28 mouse cellular contexts compared by ENCODE assay signal in genomic region chr13:97698317-97698716, GRCm38 (mm10).
DNase-seq lines count a peak whose midpoint lies in the region; ATAC-seq lines count a peak whose summit lies in the region.
"Had no signal": no experiment of that assay in that cellular context is flagged by ENCODE, and none has a peak within 500 bp of the region (broad histone marks: within the 10 kb centered on the region; RNA-seq: fewer than 3 reads in every experiment).

No protein-coding gene starts in this region.

- no peaks in the 10 kb centered on the region for H3K36me3 ChIP-seq in liver, embryonic 13.5 days
- H3K36me3 ChIP-seq: hindbrain, embryonic 12.5 days; intestine, embryonic 15.5 days; limb, embryonic 13.5 days; midbrain, embryonic 10.5 days; neural tube, embryonic 13.5 days; stomach, embryonic 15.5 days had no signal

- no peak overlapping the region for H3K4me2 ChIP-seq in liver, embryonic 13.5 days
- H3K4me2 ChIP-seq: forebrain, embryonic 13.5 days; heart, embryonic 11.5 days; hindbrain, embryonic 12.5 days; intestine, embryonic 15.5 days; limb, embryonic 13.5 days; neural tube, embryonic 13.5 days; stomach, embryonic 15.5 days had no signal

- H3K27ac ChIP-seq in liver, embryonic 13.5 days = peak overlapping the region; percentile 36; the same call in 1 of the 2 replicates
- H3K27ac ChIP-seq: forebrain, embryonic 13.5 days; hindbrain, embryonic 12.5 days; hindbrain, postnatal 0 days; intestine, embryonic 15.5 days; kidney, postnatal 0 days; limb, embryonic 13.5 days; macrophage; midbrain, embryonic 10.5 days; neural tube, embryonic 13.5 days; stomach, embryonic 15.5 days had no signal

- DNase-seq in MEL-GATA-1-ER (ENCODE audit: extremely low read depth, low read depth) = peak; percentile 41
- peak; percentile 47 for DNase-seq in c-Kit-positive CD71-positive TER-119-negative erythroid progenitor cells, embryonic 14.5 days (ENCODE audit: low read depth)
- DNase-seq in liver, embryonic 13.5 days = peak; percentile 38
- DNase-seq in left cerebral cortex, postnatal 10 days (ENCODE audit: extremely low spot score in 1 of 2, low spot score in 2 of 2) = no peak
- no peak for DNase-seq in left cerebral cortex, postnatal 4 days
- no peak for DNase-seq in kidney, postnatal 4 days
- DNase-seq: adrenal gland, adult 8-10 months; cerebellum, adult 18-20 months; cerebellum, postnatal 14 days; gastrocnemius, postnatal 14 days; kidney, adult 2 months; layer of hippocampus, adult 9-11 months; lung, adult 2 months; lung, postnatal 10 days had no signal

- 77% methylated on average over 1 of the region's 1 CpGs for WGBS in liver, embryonic 13.5 days (ENCODE audit: insufficient replicate concordance)

- intact Hi-C loops in left cerebral cortex, postnatal 10 days (cut with DNase I) = no loop called here
- intact Hi-C loops in left cerebral cortex, postnatal 4 days (cut with DNase I) = no loop called here

- peak; percentile 84 for ATAC-seq in liver, embryonic 13.5 days (ENCODE audit: low read depth)
- ATAC-seq in megakaryocyte progenitor cell, adult 5-6 weeks (replicated peaks; ENCODE audit: poor library complexity) = peak; percentile 88
- ATAC-seq: activated CD4-positive, CD25-positive, alpha-beta regulatory T cell, adult 4 months; CD4-positive, CD25-positive, alpha-beta regulatory T cell, adult 4 months; forebrain, embryonic 13.5 days; hindbrain, postnatal 0 days; intestine, embryonic 15.5 days had no signal

- H3K9ac ChIP-seq in liver, embryonic 13.5 days = no peak overlapping the region
- H3K9ac ChIP-seq: forebrain, embryonic 13.5 days; hindbrain, embryonic 12.5 days; intestine, embryonic 15.5 days; limb, embryonic 13.5 days; neural tube, embryonic 13.5 days; stomach, embryonic 15.5 days had no signal

- no peaks in the 10 kb centered on the region for H3K27me3 ChIP-seq in liver, embryonic 13.5 days
- H3K27me3 ChIP-seq: forebrain, embryonic 13.5 days; hindbrain, embryonic 12.5 days; intestine, embryonic 15.5 days; limb, embryonic 13.5 days; neural tube, embryonic 13.5 days; stomach, embryonic 15.5 days had no signal

- peaks cover 28% of the 10 kb centered on the region for H3K4me1 ChIP-seq in liver, embryonic 13.5 days (replicated peaks)
- H3K4me1 ChIP-seq: intestine, embryonic 15.5 days; midbrain, embryonic 10.5 days; stomach, embryonic 15.5 days had no signal

- H3K4me3 ChIP-seq in liver, embryonic 13.5 days (replicated peaks) = no peak overlapping the region
- H3K4me3 ChIP-seq: forebrain, embryonic 13.5 days; hindbrain, embryonic 12.5 days; intestine, embryonic 15.5 days; limb, embryonic 13.5 days; midbrain, embryonic 10.5 days; neural tube, embryonic 13.5 days; stomach, embryonic 15.5 days had no signal

- no peaks in the 10 kb centered on the region for H3K9me3 ChIP-seq in liver, embryonic 13.5 days (replicated peaks)
- H3K9me3 ChIP-seq: forebrain, embryonic 13.5 days; hindbrain, embryonic 12.5 days; intestine, embryonic 15.5 days; limb, embryonic 13.5 days; midbrain, embryonic 10.5 days; neural tube, embryonic 13.5 days; stomach, embryonic 15.5 days had no signal

Comparison
In these comparisons a context has a peak if more than half of its experiments do, and no peak if none do; other contexts are left out.
1. DNase-seq: peak in MEL-GATA-1-ER (single experiment), c-Kit-positive CD71-positive TER-119-negative erythroid progenitor cells, embryonic 14.5 days (single experiment) and liver, embryonic 13.5 days (single experiment); none in left cerebral cortex, postnatal 10 days (0 of 2), left cerebral cortex, postnatal 4 days (single experiment) and kidney, postnatal 4 days (0 of 2).